Mouse (Mus musculus) splenic B cell, adult 2 months (primary cell): ENCODE measurements at regions not wholly inside any gene's neighbourhood (a gene's known extent, or its start where the extent isn't known, plus 50 kb on each side); places are given as distances from the start of the nearest gene placed in this dataset.

Source experiments
- DNase-seq: peaks from one replicate; pipeline ENCODE4 v3.0.0-alpha.2; 2011; ENCODE audit warnings: low read depth, low spot score
- H3K27me3 ChIP-seq: 2 replicates; pipeline ENCODE4 v1.6.1; 2012; ENCODE audit warnings: mild to moderate bottlenecking, low read length, moderate library complexity, mixed read lengths; ENCODE audit not compliant: control insufficient read depth, poor library complexity, insufficient read depth, severe bottlenecking
- H3K36me3 ChIP-seq: 2 replicates; pipeline ENCODE4 v1.6.1; 2012; ENCODE audit warnings: mild to moderate bottlenecking, low read length, moderate library complexity, mixed read lengths; ENCODE audit not compliant: control insufficient read depth, poor library complexity, insufficient read depth, severe bottlenecking

- H3K36me3 ChIP-seq, result no peaks in the 10 kb centered on the region
- H3K27me3 ChIP-seq, result no peaks in the 10 kb centered on the region
- DNase-seq, result no peak
These were observed 268.7 kb downstream of the Efnb2 start for GRCm38 (mm10) chr8:8392303-8392702.

GRCm38 (mm10) chr8:8391321-8391720, 269.7 kb downstream of the Efnb2 start:
- Histone ChIP-seq H3K36me3 (no peaks in the 10 kb centered on the region), H3K27me3 (no peaks in the 10 kb centered on the region)
- DNase-seq, result no peak

GRCm38 (mm10) chr8:8378248-8378647, 282.8 kb downstream of the Efnb2 start:
- DNase-seq, result no peak
- Histone ChIP-seq H3K36me3 (no peaks in the 10 kb centered on the region), H3K27me3 (no peaks in the 10 kb centered on the region)

- DNase-seq, result no peak
- no peaks in the 10 kb centered on the region for H3K27me3 ChIP-seq
- no peaks in the 10 kb centered on the region for H3K36me3 ChIP-seq
These were observed 284.3 kb downstream of the Efnb2 start for GRCm38 (mm10) chr8:8376791-8377190.

- no peaks in the 10 kb centered on the region for H3K27me3 ChIP-seq
- no peak for DNase-seq
- H3K36me3 ChIP-seq, result no peaks in the 10 kb centered on the region
These were observed 284.7 kb downstream of the Efnb2 start for GRCm38 (mm10) chr8:8376379-8376778.

- no peak for DNase-seq
- Histone ChIP-seq H3K27me3 (no peaks in the 10 kb centered on the region), H3K36me3 (no peaks in the 10 kb centered on the region)
These were observed 293.7 kb downstream of the Efnb2 start for GRCm38 (mm10) chr8:8367282-8367871.

GRCm38 (mm10) chr8:8361941-8362537, 299.0 kb downstream of the Efnb2 start:
- DNase-seq, result no peak
- H3K36me3 ChIP-seq, result no peaks in the 10 kb centered on the region
- H3K27me3 ChIP-seq, result no peaks in the 10 kb centered on the region

GRCm38 (mm10) chr8:8360586-8360985, 300.5 kb downstream of the Efnb2 start:
- Histone ChIP-seq H3K27me3 (no peaks in the 10 kb centered on the region), H3K36me3 (no peaks in the 10 kb centered on the region)
- no peak for DNase-seq

GRCm38 (mm10) chr8:8354977-8355376, 306.1 kb downstream of the Efnb2 start:
- H3K36me3 ChIP-seq, result no peaks in the 10 kb centered on the region
- no peak for DNase-seq
- H3K27me3 ChIP-seq, result no peaks in the 10 kb centered on the region

GRCm38 (mm10) chr8:8344661-8345060, 316.4 kb downstream of the Efnb2 start:
- DNase-seq, result no peak
- Histone ChIP-seq H3K36me3 (no peaks in the 10 kb centered on the region), H3K27me3 (no peaks in the 10 kb centered on the region)

- no peaks in the 10 kb centered on the region for H3K36me3 ChIP-seq
- H3K27me3 ChIP-seq, result no peaks in the 10 kb centered on the region
- DNase-seq, result no peak
These were observed 325.6 kb downstream of the Efnb2 start for GRCm38 (mm10) chr8:8335256-8335972.

GRCm38 (mm10) chr8:8334515-8334914, 326.5 kb downstream of the Efnb2 start:
- no peaks in the 10 kb centered on the region for H3K36me3 ChIP-seq
- DNase-seq, result peak; percentile 8

GRCm38 (mm10) chr8:8331249-8331648, 329.8 kb downstream of the Efnb2 start:
- no peak for DNase-seq
- no peaks in the 10 kb centered on the region for H3K27me3 ChIP-seq
- H3K36me3 ChIP-seq, result no peaks in the 10 kb centered on the region

More at GRCm38 (mm10) chr8:8334515-8334914, 326.5 kb downstream of the Efnb2 start:
- H3K27me3 ChIP-seq, result no peaks in the 10 kb centered on the region

- Histone ChIP-seq H3K36me3 (no peaks in the 10 kb centered on the region), H3K27me3 (no peaks in the 10 kb centered on the region)
- DNase-seq, result no peak
These were observed 332.9 kb downstream of the Efnb2 start for GRCm38 (mm10) chr8:8328010-8328666.
